16 mouse cellular contexts compared by ENCODE assay signal in the genomic region with DNA sequence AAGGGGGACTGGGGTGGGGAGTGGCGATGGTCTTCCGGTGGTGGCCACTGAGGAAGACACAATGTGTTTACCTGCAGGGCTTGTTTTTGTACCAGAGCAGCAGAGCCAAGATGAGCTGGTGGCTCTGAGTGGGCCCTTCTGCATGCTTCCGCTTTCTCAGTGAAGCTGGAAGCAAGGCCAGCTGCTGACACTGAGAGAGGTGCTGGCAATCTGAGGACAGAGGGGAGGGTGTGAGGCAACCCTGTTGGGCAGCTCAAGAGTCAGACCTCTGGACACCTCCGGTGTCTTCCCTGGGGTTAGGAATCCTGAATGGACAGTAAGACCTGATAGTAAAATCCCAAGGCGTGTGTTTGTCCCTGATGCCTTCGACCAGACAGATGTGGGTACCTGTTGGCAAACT. TPM values are rescaled to one million over a fixed set of nuclear protein-coding genes. Genes with fewer than 3 reads are reported as not detected.
"Had no signal": no experiment of that assay in that cellular context is flagged by ENCODE, and none has a peak within 500 bp of the region (broad histone marks: within the 10 kb centered on the region; RNA-seq: fewer than 3 reads in every experiment).

No protein-coding gene starts in this region.

- H3K9me3 ChIP-seq: limb, embryonic 12.5 days; liver, embryonic 13.5 days; megakaryocyte, embryonic 14.5 days; midbrain, embryonic 15.5 days; neural tube, embryonic 12.5 days had no signal

- ATAC-seq: liver, postnatal 0 days; midbrain, embryonic 15.5 days had no signal

- H3K4me2 ChIP-seq: limb, embryonic 12.5 days; liver, embryonic 13.5 days; midbrain, embryonic 11.5 days; midbrain, embryonic 15.5 days; neural tube, embryonic 12.5 days had no signal

- H3K4me3 ChIP-seq: layer of hippocampus, adult 2 months; limb, embryonic 12.5 days; liver, embryonic 13.5 days; megakaryocyte, embryonic 14.5 days; midbrain, embryonic 15.5 days; neural tube, embryonic 12.5 days had no signal

- H3K27me3 ChIP-seq: limb, embryonic 12.5 days; liver, embryonic 13.5 days; midbrain, embryonic 15.5 days; neural tube, embryonic 12.5 days had no signal

- DNase-seq: kidney, postnatal 10 days; kidney, postnatal 4 days; liver; liver, embryonic 13.5 days; liver, postnatal 0 days; thymus, postnatal 4 days had no signal

- H3K4me1 ChIP-seq: liver, embryonic 13.5 days; megakaryocyte, embryonic 14.5 days; midbrain, embryonic 15.5 days; neural tube, embryonic 12.5 days had no signal

- H3K9ac ChIP-seq: limb, embryonic 12.5 days; liver, embryonic 13.5 days; liver, postnatal 0 days; midbrain, embryonic 15.5 days; neural tube, embryonic 12.5 days had no signal

- H3K36me3 ChIP-seq: liver, embryonic 13.5 days; midbrain, embryonic 15.5 days; neural tube, embryonic 12.5 days had no signal

- H3K27ac ChIP-seq: layer of hippocampus, adult 2 months; limb, embryonic 12.5 days; liver, embryonic 13.5 days; macrophage; midbrain, embryonic 15.5 days; neural tube, embryonic 12.5 days; stomach, postnatal 0 days had no signal

RNA-seq across cellular contexts. Expression of a gene that starts 32.0 kb away (rescaled TPM):
- total RNA-seq: monocyte, adult 5-6 weeks; neutrophil, adult 5-6 weeks had no signal
- polyA plus RNA-seq: macrophage had no signal
